Mouse (Mus musculus): ENCODE measurements around the gene Mcat. TPM values are rescaled to one million over a fixed set of nuclear protein-coding genes. Genes with fewer than 3 reads are reported as not detected.
A peak's percentile ranks its signal among the peaks of the same experiment; 100 is the strongest.

Mcat gene
- 10 to 100 TPM; 38.4 to 51.7 (median 43.9) TPM for total RNA-seq (2022)

- DNase-seq: peak; percentile 73
Observed at GRCm38 (mm10) chr15:83563327-83563856, at the start of gene Mcat, which contains the start of gene Tspo. TSS of gene Mcat (minus strand) at chr15:83563787. TSS of gene Tspo (plus strand) at chr15:83563592.

- peak; percentile 53 for DNase-seq
Observed at GRCm38 (mm10) chr15:83607115-83607802, 43.7 kb upstream of the Mcat start.

- DNase-seq: no peak
Observed at GRCm38 (mm10) chr15:83606700-83607099, 43.1 kb upstream of the Mcat start.

- no peak for DNase-seq
Observed at GRCm38 (mm10) chr15:83606216-83606615, 42.6 kb upstream of the Mcat start.

GRCm38 (mm10) chr15:83603426-83603825, 39.8 kb upstream of the Mcat start:
- DNase-seq: no peak

GRCm38 (mm10) chr15:83603046-83603396, 39.4 kb upstream of the Mcat start:
- no peak for DNase-seq

GRCm38 (mm10) chr15:83602372-83603045, 38.9 kb upstream of the Mcat start:
- peak; percentile 47 for DNase-seq

GRCm38 (mm10) chr15:83601185-83601584, 37.6 kb upstream of the Mcat start:
- no peak for DNase-seq

- no peak for DNase-seq
Observed at GRCm38 (mm10) chr15:83596833-83597232, 33.2 kb upstream of the Mcat start.

- no peak for DNase-seq
Observed at GRCm38 (mm10) chr15:83595364-83595711, 31.8 kb upstream of the Mcat start.

- peak; percentile 91 for DNase-seq
Observed at GRCm38 (mm10) chr15:83594513-83595363, 31.2 kb upstream of the Mcat start, which contains the start of gene Ttll12. TSS of gene Ttll12 (minus strand) at chr15:83595157.

GRCm38 (mm10) chr15:83593702-83594512, 30.3 kb upstream of the Mcat start:
- DNase-seq: no peak

- no peak for DNase-seq
Observed at GRCm38 (mm10) chr15:83593189-83593585, 29.6 kb upstream of the Mcat start.

GRCm38 (mm10) chr15:83592260-83593188, 28.9 kb upstream of the Mcat start:
- no peak for DNase-seq

GRCm38 (mm10) chr15:83591758-83592157, 28.2 kb upstream of the Mcat start:
- DNase-seq: no peak

GRCm38 (mm10) chr15:83590841-83591240, 27.3 kb upstream of the Mcat start:
- DNase-seq: no peak

- no peak for DNase-seq
Observed at GRCm38 (mm10) chr15:83584741-83585220, 21.2 kb upstream of the Mcat start.

GRCm38 (mm10) chr15:83583419-83584156, 20.0 kb upstream of the Mcat start:
- peak; percentile 56 for DNase-seq

- DNase-seq: no peak
Observed at GRCm38 (mm10) chr15:83582931-83583330, 19.3 kb upstream of the Mcat start.

GRCm38 (mm10) chr15:83576651-83577050, 13.1 kb upstream of the Mcat start:
- DNase-seq: no peak
